Mouse (Mus musculus): Measurements from ENCODE around the gene Eif5.

GRCm38 (mm10) chr12:111494931-111495330 lies 42.9 kb upstream of the Eif5 start:
- TF ChIP-seq POLR2A (IDR thresholded peaks at IDR 0.05; ENCODE audit: borderline replicate concordance, extremely low read depth, low read depth, low read length) (no peak), CTCF (IDR thresholded peaks at IDR 0.05; ENCODE audit: insufficient read depth, low read length) (no peak)
